Mouse (Mus musculus) hindbrain, embryonic 14.5 days (tissue): ENCODE measurements around the gene Mob1b. TPM values are rescaled to one million over a fixed set of nuclear protein-coding genes. Genes with fewer than 3 reads are reported as not detected.

Source experiments
- ATAC-seq: fragments of 200-750 bp; cut with Nextera tagmentation; 2 replicates; pipeline ENCODE4 v1.8.0; 2017; ENCODE audit warnings: moderate number of reproducible peaks, mild to moderate bottlenecking, moderate TSS enrichment, moderate library complexity; ENCODE audit not compliant: low FRiP score
- DNase-seq: peaks from one replicate; pipeline ENCODE4 v3.0.0-alpha.2; 2015; ENCODE audit warnings: low spot score
- H3K27ac ChIP-seq: fragments of 300-500 bp; sonication (generic); 2 replicates; pipeline ENCODE4 v1.5.1; 2014; ENCODE audit warnings: mild to moderate bottlenecking, moderate library complexity
- H3K27me3 ChIP-seq: fragments of 300-500 bp; sonication (generic); 2 replicates; pipeline ENCODE4 v1.6.1; 2014; ENCODE audit warnings: mild to moderate bottlenecking, low read length, mixed read lengths; ENCODE audit not compliant: control insufficient read depth, insufficient read depth
- H3K36me3 ChIP-seq: fragments of 300-500 bp; sonication (generic); replicated peaks from 2 replicates; pipeline ENCODE4 v1.6.1; 2014; ENCODE audit not compliant: control insufficient read depth, insufficient read depth
- H3K4me1 ChIP-seq: fragments of 300-500 bp; sonication (generic); replicated peaks from 2 replicates; pipeline ENCODE4 v1.6.1; 2014; ENCODE audit warnings: antibody characterized with exemption, low read length, mixed read lengths; ENCODE audit not compliant: control insufficient read depth, insufficient read depth
- H3K4me2 ChIP-seq: fragments of 300-500 bp; sonication (generic); replicated peaks from 2 replicates; pipeline ENCODE4 v1.6.1; 2014; ENCODE audit warnings: mild to moderate bottlenecking, moderate library complexity
- H3K4me3 ChIP-seq: fragments of 300-500 bp; sonication (generic); replicated peaks from 2 replicates; pipeline ENCODE4 v1.5.1; 2014; ENCODE audit warnings: mild to moderate bottlenecking, low read length
- H3K9ac ChIP-seq: fragments of 300-500 bp; sonication (generic); 2 replicates; pipeline ENCODE4 v1.6.1; 2014
- H3K9me3 ChIP-seq: fragments of 300-500 bp; sonication (generic); 2 replicates; pipeline ENCODE4 v1.6.1; 2016; ENCODE audit warnings: low read length; ENCODE audit not compliant: control insufficient read depth
- WGBS: fragments of 180-500 bp; shearing (Covaris S2); extraction: QIAGEN DNeasy Blood & Tissue Kit; methylation state at CpG from one replicate; pipeline ENCODE4 v1.1.7; 2014; 5-methylcytosine and 5-hydroxymethylcytosine counted together
- polyA plus RNA-seq: library from polyadenylated mRNA; unstranded; fragments of >200 nt; fragmentation: Nextera tagmentation; extraction: Ambion mirVana; gene quantifications from 2 replicates; pipeline ENCODE4 v1.2.1, GENCODE M21; 2014

Mob1b gene
- polyA plus RNA-seq, 1 experiment from 2014 or later = 14.6 TPM

DNA sequence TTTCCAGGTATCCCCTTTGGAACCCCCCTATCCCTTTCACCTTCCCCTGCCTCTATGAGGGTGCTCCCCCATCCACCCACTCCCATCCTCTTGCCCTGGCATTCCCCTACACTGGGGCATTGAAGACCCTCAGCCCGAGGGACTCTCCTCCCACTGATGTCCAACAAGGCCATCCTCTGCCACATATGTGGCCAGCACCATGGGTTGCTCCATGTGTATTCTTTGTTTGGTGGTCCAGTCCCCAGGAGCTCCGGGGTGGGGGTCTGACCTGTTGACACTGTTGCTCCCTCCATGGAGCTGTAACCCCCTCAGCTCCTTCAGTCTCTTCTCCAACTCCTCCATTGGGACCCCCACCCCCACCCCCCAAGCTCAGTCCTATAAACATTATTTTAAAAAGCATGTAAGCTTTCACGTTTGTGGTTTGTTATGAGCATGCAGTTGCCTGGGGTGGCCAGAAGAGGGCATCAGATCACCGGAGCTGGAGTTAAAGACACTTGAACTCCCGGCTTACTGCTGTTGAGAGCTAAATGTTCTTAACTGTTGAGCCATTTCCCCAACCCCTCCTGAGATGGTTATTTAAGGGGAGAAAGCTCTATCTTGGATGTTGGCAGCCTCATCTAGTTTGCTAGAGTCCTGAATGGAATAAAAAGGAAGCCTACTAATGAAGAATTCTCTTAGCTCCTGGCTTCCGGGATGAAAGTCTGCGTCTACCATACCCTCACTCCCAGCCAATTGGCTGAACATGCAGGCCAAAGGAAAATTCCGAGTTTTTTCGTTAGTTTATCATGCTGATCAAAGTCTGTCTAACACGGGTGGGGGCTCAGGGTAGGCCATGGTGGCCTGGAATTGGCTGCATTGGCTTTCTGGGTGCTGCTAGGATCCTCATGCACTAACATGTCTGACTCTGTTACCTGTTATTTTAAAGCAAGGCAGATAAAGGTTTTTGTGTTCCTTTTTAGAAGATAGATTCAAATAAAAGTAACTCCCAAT is 70.9 kb downstream of the Mob1b start:
- H3K27me3 ChIP-seq = no peaks in the 10 kb centered on the region
- H3K4me3 ChIP-seq = no peak overlapping the region
- peaks cover 4% of the 10 kb centered on the region; the same call in 1 of the 2 replicates for H3K36me3 ChIP-seq
- no peaks in the 10 kb centered on the region for H3K4me1 ChIP-seq
- H3K9me3 ChIP-seq = no peaks in the 10 kb centered on the region
- H3K27ac ChIP-seq = no peak overlapping the region
- H3K9ac ChIP-seq = no peak overlapping the region
- DNase-seq (peak; percentile 66), ATAC-seq (peak; percentile 69; the same call in 1 of the 2 replicates)
- no peak overlapping the region for H3K4me2 ChIP-seq
- WGBS = 41% methylated on average over 10 of the region's 10 CpGs

DNA sequence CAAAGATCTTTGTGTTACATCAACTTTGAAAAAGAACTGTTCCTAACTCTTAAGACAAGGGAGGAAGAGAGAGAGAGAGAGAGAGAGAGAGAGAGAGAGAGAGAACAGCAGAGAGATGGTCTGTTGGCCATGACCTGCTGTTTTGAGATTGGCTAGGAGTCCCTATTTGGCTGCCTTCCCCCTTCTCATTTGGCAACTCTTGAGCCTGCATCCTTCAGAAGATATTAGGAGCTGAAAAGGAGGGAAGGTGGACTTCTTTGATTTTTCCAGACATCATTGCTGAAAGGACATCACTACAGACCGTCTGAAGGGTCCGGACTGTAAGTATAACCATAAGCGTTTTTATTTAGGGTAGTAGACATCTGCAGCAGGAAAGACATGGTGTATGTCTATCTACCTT is 73.0 kb downstream of the Mob1b start:
- Histone ChIP-seq H3K4me3 (no peak overlapping the region), H3K4me1 (no peaks in the 10 kb centered on the region), H3K9me3 (no peaks in the 10 kb centered on the region), H3K36me3 (no peaks in the 10 kb centered on the region), H3K27ac (no peak overlapping the region), H3K4me2 (no peak overlapping the region), H3K27me3 (no peaks in the 10 kb centered on the region), H3K9ac (no peak overlapping the region)
- DNase-seq = no peak
- ATAC-seq = no peak
- 94% methylated on average over 3 of the region's 3 CpGs for WGBS

DNA sequence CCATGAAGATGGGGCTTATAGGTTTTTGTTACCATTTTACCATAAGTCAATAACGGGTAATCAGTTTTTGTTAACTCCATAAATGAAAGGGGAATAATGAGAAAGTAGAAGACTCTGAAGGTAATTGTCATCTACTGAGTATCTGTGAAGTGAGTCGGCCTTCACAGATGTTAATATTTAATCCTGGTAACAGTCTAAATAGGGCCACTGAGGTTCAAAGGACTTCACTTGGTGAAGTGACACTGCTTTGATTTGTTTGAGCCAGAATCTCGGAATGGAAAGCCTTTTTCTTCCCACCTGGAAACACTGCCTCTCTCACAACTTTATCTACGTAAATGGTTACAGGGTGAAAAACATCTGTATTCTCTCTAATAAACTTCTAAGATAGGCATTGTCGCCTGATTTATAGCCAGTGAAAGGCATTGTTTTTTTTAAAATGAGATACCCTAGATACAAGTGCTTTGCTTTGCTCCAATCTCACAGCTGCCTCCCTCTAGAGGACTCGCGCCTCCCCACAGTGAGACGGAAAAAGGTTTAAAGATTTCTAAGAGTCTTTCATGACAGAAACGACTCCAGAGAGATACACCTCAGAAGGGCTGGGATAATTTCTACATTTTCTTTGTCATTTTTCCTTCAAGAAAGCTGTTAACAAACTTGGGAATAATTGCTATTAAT is 75.4 kb downstream of the Mob1b start:
- Histone ChIP-seq H3K9me3 (no peaks in the 10 kb centered on the region), H3K4me3 (no peak overlapping the region), H3K4me1 (no peaks in the 10 kb centered on the region), H3K9ac (no peak overlapping the region), H3K27ac (no peak overlapping the region), H3K27me3 (no peaks in the 10 kb centered on the region), H3K4me2 (no peak overlapping the region), H3K36me3 (no peaks in the 10 kb centered on the region)
- WGBS = 46% methylated on average over 9 of the region's 9 CpGs
- ATAC-seq (no peak), DNase-seq (no peak)

DNA sequence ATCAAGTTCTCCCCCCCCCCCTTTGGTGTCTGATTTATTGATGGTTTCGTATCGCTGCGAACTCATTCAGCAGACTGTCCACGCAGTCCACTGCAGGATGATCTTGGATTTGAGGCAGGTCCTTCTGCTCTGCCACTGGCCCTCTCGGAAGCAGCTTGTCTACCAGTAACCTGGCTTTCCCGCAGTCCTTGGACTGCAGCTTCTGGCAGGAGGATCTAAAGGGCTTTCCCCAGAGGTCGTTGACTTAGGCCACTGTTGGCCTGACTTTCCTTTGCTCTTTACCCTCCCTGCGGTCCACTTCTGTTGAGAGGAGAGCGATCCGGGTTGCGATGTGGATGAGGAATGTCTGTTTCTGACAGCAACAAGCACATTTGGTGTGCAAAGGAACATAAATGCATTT is 75.9 kb downstream of the Mob1b start:
- H3K4me2 ChIP-seq = no peak overlapping the region
- no peak overlapping the region for H3K4me3 ChIP-seq
- no peak for ATAC-seq
- H3K9me3 ChIP-seq = no peaks in the 10 kb centered on the region
- H3K36me3 ChIP-seq = no peaks in the 10 kb centered on the region
- H3K27me3 ChIP-seq = no peaks in the 10 kb centered on the region
- no peak for DNase-seq
- H3K9ac ChIP-seq = no peak overlapping the region
- no peak overlapping the region for H3K27ac ChIP-seq
- 66% methylated on average over 11 of the region's 11 CpGs for WGBS
- no peaks in the 10 kb centered on the region for H3K4me1 ChIP-seq

DNA sequence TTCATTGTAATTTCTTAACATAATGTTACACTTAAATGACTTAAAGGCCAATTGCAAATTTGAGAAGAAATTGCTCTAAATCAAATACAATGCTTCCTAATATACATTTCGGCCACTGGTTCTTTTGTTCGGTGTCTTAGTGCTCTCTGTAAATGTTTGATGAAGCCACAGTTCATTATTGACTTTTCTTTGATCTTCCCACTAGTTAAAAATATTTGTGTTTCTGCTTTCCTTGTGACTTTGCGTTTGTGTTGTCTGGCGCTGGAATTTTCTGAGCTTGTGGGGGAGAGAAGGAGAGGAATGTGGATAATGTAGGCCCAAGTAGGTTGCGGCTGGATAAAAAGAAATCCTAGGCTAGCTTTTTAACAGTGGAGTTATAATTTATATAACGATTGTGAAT is 76.5 kb downstream of the Mob1b start:
- Histone ChIP-seq H3K27me3 (no peaks in the 10 kb centered on the region), H3K4me1 (no peaks in the 10 kb centered on the region), H3K9me3 (no peaks in the 10 kb centered on the region), H3K4me2 (no peak overlapping the region), H3K9ac (no peak overlapping the region), H3K27ac (no peak overlapping the region), H3K4me3 (no peak overlapping the region), H3K36me3 (no peaks in the 10 kb centered on the region)
- ATAC-seq = no peak
- WGBS = 79% methylated on average over 6 of the region's 6 CpGs
- DNase-seq = no peak

DNA sequence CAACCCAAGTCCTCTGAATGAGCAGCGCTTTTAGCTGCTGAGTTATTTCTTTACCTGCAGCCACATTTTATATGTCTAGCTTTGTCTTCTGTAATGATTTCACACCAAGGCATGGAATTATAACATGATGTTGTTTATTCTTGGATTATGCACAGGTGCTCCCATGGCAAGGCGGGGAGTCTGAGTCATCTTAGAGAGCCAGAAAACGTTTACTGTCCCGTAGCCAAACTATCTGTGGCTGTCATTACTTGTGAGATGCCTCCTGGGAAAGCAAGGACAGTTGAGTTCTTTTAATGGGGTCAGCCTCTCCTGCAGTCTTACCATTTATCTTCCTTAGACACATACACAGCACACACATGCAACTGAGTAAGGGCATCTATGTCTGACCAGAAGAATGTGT is 85.0 kb downstream of the Mob1b start:
- no peak for DNase-seq
- H3K9me3 ChIP-seq = no peaks in the 10 kb centered on the region
- WGBS = 89% methylated on average over 4 of the region's 4 CpGs
- H3K4me1 ChIP-seq = no peaks in the 10 kb centered on the region
- no peak overlapping the region for H3K9ac ChIP-seq
- no peak for ATAC-seq
- no peak overlapping the region for H3K27ac ChIP-seq
- H3K36me3 ChIP-seq = no peaks in the 10 kb centered on the region
- no peaks in the 10 kb centered on the region for H3K27me3 ChIP-seq
- H3K4me2 ChIP-seq = no peak overlapping the region
- H3K4me3 ChIP-seq = no peak overlapping the region

DNA sequence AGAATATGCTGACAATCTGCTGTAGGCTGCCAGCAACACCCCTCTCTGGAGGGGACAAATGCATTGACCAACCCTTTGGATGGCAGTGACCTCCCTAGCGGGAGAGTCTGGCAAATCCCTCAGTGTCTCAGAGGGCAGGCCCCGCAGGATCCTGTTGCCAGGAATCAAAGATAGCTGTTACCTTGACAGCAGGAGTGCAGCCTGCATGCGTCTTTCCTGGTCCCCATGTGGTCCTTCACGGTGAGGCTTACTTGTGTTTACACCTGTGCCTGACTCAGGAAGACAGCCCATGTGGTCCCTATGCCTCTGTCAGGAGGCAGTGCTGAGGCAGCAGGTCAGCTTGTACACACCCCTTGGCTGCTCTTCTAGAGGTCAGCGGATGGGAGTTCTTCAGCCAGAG is 85.6 kb downstream of the Mob1b start:
- Histone ChIP-seq H3K36me3 (no peaks in the 10 kb centered on the region), H3K4me1 (no peaks in the 10 kb centered on the region), H3K4me2 (no peak overlapping the region), H3K27ac (no peak overlapping the region), H3K9me3 (no peaks in the 10 kb centered on the region), H3K4me3 (no peak overlapping the region), H3K27me3 (no peaks in the 10 kb centered on the region), H3K9ac (no peak overlapping the region)
- 0 out of 2 replicates have a peak, but pooled peaks have one; percentile 27 for ATAC-seq
- 21% methylated on average over 5 of the region's 5 CpGs for WGBS
- no peak for DNase-seq

DNA sequence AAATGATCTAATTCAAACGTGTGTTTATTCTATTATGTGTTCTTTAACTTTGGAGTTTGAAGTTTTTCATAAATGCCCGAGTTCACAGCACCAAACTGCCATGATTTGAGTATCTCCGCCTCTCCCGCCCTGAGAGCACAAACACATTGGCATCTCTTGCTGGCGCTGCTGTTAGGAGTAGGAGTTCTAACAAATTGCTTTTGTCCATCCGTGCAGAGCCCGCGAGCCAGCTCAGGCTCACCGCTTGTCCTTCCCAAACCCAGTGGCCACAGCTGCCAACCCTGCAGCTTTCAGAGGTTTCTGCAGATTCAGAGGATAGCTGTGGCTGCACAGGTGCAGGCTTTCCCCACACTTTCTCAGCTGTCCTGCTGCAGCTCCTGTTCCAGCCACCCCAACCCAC is 86.7 kb downstream of the Mob1b start:
- no peaks in the 10 kb centered on the region for H3K36me3 ChIP-seq

DNA sequence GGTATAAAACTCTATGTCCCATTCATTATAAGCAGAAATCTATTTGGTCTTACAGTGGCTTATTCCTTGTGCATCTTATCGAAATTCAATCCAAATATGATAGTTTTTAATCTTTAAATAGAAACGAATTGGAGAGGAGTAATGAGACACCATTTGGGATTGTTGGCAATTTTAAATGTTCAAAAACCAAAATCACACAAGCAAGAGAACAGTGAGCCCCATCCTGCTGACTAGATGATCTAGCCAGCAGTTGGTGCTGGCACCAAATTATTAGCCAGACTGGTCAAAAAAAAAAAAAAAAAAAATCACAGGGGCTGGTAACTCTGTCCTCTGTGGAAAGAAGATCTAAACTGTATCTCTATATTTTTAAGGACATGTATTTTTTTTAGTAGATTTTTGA is 92.5 kb downstream of the Mob1b start:
- H3K4me1 ChIP-seq = no peaks in the 10 kb centered on the region
- H3K27me3 ChIP-seq = no peaks in the 10 kb centered on the region
- H3K4me3 ChIP-seq = no peak overlapping the region
- DNase-seq (no peak), ATAC-seq (no peak)
- no peak overlapping the region for H3K4me2 ChIP-seq
- no peaks in the 10 kb centered on the region for H3K9me3 ChIP-seq
- H3K27ac ChIP-seq = no peak overlapping the region
- 92% methylated on average over 2 of the region's 2 CpGs for WGBS
- no peaks in the 10 kb centered on the region for H3K36me3 ChIP-seq
- no peak overlapping the region for H3K9ac ChIP-seq

More for the DNA sequence above, 86.7 kb downstream of the Mob1b start:
- no peak for DNase-seq
- no peak overlapping the region for H3K4me3 ChIP-seq
- no peaks in the 10 kb centered on the region for H3K27me3 ChIP-seq
- H3K4me1 ChIP-seq = no peaks in the 10 kb centered on the region
- H3K4me2 ChIP-seq = no peak overlapping the region
- H3K9ac ChIP-seq = no peak overlapping the region
- WGBS = 33% methylated on average over 9 of the region's 9 CpGs
- no peak overlapping the region for H3K27ac ChIP-seq
- no peaks in the 10 kb centered on the region for H3K9me3 ChIP-seq
- ATAC-seq = no peak
